Mouse (Mus musculus) monocyte, adult 5-6 weeks (primary cell): ENCODE data around the gene Nrip2. TPM values are rescaled to one million over a fixed set of nuclear protein-coding genes. Genes with fewer than 3 reads are reported as not detected.

Source experiments
- ATAC-seq: fragments of 153-309, 156-312 bp; replicated peaks from 2 replicates; pipeline ENCODE4 v1.8.0; 2017; ENCODE audit warnings: mild to moderate bottlenecking; ENCODE audit not compliant: low TSS enrichment, insufficient number of reproducible peaks, severe bottlenecking, poor library complexity, low FRiP score
- total RNA-seq: library from RNA; stranded (forward); fragments of 200-1000, 200-491, 200-594 nt; gene quantifications from 3 replicates; pipeline ENCODE4 v1.2.3, GENCODE M21; 2017

Gene Nrip2
- total RNA-seq, 1 experiment from 2014 or later: not detected

DNA sequence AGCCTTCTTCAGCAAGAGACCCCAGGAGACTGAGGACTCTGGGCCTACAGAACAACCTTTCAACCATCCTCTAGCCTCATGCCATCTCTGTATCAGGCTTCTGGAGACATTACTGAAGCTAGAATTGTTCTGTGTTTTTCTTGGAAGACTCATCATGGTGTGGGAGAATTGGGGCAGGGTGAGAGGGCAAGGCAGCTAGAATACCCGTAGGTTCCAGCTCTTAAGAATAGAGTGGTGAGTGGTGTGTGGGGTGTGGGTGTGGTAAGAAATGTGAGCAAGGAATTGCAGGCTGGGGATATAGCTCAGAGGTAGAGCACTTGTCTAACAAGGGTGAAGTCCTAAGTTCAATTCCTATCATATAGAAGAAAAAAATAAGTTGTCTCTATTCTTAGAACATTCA is 14.1 kb upstream of the Nrip2 start:
- no peak for ATAC-seq

DNA sequence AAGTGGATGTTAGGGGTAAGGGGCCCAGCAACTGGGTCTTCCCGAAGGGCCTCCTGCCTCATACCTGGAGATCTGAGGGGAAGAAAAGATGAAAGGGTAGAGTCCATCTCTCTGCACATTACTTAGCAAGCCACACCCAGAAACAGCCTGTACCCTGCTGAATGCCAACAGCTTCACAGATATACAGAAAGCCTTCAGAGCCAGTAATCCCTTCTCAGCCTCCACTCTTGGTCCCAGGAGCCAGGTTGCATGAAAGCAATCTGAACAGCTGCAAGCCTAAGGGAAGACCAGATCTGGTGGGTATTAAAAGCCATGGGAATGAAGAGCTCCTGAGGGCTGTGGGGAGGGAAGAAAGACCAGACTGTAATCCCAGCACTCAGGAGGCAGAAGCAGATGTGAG is 9.9 kb upstream of the Nrip2 start:
- ATAC-seq: no peak

DNA sequence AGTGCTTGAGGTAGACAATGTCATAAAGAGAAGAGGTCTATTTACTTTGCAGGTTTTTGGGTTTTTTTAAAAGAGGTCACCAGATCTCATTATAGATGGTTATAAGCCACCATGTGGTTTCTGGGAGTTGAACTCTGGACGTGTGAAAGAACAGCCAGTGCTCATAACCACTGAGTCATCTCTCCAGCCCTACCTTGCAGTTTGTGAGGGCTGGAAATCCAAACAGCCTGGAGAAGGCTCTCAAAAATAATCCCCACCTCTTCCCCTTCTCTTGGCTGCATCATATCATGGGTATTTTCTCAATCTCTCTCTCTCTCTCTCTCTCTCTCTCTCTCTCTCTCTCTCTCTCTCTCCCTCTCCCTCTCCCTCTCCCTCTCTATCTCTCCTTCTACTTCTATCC is 8.4 kb upstream of the Nrip2 start:
- no peak for ATAC-seq

DNA sequence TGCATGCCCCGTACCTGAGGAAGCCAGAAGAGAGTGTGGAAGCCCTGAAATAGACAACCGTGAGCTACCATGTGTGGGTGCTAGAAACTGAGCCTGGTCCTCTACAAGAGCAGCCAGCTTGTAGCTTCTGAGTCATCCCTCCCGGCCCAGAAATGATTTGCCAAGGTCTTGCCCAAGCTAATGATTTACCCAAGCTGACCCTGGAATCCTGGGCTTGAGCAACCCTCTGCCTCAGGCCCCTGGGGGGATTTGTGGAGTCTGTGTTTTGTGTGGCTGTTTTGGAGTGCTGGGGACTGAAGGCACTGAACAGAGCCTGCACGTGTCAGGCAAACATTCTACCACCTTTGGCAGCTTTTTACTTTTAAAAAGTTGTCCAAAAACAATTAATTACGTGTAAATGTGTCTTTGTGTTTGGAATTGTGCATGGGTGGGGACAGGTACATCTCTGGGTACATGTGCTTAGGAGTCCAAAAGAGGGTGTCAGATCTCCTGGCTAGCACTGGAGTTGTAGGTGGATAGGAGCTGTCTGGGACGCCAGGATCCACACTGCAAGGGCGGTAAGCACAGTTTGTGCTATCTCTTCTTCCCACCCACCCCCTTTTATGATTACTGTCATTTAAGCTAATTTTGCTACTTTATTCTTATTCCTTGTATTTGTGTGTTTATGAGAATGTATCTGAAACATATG is 1.4 kb upstream of the Nrip2 start:
- no peak for ATAC-seq

DNA sequence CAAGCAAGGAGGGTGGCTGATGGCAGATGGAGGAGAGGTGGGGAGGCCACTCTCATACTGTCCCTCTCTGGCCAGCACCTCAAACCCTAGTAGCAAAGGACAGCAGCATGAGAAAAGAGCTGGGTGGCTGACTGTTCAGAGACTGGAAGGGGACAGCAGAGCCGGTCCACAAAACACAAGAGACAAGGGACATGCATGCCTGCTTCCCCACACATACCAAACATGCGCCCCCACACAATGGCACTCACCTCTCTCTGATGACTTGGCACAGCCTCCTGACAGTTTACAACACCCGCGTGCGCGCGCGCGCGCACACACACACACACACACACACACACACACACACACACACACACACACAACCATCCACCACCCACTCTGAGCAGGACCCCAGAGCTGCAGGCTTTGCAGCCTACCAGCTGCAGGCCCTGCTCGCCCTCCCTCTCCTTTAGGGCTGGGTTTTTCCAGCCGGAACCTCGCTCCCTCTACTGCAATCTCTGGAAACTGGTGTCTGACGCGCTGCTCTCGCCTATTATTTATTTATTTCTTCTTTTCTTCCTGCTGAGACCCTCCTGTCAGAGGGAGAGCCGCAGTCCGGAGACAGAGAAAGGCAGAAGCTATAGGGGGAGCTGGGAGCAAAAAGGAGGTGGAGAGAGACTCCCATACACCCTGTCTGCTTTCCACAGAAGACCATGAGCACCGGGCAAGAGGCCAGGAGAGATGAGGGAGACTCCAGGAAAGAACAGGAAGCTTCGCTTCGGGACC is 507 bp downstream of the Nrip2 start:
- ATAC-seq: no peak

DNA sequence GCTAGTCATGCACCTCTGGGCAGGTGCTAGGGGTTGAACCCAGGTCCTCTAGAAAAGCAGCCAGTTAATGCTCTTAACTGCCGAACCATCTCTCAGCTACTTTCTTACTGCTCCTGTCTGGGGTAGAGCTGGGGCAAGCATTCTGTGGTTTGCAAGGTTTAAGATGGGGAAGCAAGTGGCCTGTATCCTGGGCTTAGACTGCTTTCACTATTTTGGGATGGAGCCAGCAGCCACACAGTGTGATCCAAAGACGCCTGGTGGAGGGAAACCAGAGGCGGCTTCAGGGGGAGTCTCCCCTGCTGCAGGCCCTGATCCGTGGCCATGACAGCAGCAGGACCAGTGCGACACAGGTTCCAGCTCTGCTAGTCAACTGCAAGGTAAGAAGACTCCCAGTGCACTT is 5.6 kb downstream of the Nrip2 start:
- no peak for ATAC-seq

DNA sequence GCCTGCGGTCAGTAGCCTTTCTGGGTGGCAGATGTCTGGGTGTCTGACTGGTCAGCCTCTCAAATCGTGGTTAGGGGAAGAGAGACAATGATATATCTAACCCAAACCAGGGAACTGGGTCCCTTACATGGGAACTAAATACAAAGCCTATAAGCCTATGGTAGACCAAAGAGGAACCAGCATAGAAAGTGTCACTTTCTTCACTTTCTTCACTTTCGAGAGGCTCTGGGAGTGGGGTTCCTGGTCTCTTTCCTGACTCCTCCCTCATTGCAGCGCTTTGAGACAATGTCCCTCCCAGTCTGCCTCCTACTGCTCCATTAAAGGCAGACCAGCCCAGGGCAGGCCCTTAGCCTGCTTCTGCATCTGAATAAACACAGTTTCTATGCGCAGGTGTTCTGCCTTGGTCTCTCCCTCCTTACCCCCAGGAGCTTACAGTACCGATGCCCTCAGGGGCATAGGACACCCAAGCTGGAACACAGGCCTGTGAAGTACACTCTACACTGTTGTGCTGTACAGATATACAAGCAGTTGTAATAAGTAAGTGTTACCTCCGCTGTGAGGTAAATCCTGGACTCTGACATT is 9.5 kb downstream of the Nrip2 start:
- ATAC-seq: 0 out of 2 replicates have a peak, but pooled peaks have one; percentile 29

DNA sequence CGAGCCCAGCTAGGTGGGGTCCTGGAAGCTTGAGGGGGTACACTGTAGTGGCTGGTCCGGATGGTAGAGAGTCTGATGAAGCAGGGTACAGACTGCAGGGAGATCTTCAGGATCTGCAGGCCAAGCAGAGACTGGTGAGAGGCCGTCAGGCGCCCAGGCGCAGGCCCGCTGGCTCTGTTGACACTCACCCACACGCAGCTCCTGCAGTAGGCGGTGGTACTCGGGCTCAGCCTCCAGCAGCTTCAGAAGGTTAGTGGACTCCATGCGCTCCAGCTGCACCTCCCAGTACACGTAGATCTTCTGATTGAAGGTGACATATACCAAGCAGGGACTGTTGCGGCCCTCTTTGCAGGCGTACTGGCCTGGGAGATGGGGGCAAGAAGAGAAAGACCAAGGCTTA is 11.2 kb downstream of the Nrip2 start:
- ATAC-seq: no peak

DNA sequence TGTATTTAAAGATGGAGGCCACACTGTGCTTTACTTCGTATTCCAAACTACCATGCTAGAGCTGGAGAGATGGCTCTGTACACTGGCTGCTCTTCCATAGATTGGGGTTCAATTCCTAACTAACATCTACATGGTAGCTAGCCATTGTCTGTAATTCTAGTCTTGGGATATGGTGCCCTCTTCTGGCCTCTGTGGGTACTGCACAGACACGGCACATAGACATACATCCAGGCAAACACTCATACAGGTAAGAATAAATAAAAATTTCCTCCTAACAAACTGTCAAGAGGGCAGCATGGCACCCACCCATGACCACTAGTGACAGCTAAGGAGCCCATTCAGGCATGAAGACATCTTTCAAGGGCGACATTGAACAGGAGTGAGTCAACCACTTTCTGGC is 12.0 kb downstream of the Nrip2 start:
- ATAC-seq: peak; percentile 58; the same call in 1 of the 2 replicates

DNA sequence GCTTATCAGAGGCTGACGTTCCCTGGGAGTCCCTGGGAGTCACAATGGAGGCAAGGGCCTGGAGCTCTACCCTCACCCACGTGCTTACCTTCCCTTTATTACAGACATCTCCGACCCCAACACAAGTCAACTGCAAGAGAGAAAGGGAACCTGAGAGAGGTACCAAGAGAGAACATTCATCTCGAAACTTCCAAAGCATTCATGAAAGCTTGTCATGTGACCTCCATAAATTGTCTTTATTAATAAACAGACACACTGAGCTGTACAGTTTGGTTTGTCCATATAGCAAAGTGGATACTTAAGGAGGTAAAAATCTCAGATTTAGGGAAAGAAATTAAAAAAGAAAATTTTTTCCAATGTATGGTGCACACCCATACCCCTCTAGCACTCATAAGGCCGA is 17.1 kb downstream of the Nrip2 start:
- ATAC-seq: no peak

DNA sequence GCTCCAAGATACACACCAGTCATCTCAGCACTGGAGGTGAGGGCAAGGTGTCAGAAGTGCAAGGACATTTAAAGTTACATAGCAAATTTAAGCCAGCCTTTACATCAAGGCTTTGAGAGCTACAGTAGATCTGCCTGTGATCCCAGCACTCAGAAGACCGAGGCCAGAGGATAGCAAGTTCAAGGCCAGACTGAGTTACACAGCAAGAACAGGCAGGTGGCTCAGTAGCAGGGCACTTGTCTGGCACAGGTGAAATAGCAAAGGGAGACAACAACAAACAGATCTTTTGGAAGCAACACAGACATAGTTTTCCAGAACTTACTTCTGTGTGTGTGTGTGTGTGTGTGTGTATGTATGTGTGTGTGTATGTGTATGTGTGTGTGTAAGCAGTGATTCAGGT is 19.0 kb downstream of the Nrip2 start:
- no peak for ATAC-seq

DNA sequence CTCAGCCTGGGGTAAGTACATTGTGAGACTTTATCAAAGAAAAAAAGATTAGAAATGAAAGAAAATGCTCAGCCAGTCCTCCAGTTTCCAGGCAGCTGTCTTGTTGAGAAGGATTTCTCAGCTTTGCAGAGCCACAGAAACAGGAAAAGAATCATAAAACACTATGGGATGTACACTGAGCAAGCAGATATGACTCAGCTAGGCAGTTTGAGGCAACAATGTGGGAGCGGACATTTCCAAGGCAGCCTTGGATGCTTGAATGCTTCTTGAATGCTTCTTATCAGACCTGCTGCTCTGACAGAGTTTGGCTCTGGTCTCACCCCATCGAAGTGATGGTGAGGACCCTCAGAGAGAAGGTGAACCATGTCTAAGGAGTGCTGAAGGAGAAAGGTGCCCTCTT is 21.9 kb downstream of the Nrip2 start:
- no peak for ATAC-seq

DNA sequence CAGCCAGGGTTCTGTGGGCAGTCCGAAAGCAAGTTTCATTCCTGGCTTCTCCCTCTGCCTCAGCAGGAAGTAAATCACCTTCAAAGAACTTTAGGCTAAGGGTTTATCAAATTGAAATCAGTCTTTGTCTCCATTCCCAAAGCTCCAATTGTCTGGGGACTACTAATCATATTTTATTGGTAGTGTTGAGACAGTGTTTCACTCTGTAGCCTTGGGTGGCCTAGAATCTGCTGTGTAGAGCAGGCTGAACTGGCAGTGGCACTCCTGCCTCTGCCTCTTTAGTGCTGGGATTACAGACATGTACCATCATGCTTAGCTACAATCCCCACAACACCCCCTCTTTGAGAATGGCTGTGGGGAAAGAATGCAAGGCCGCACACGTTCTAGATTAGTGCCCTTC is 22.4 kb downstream of the Nrip2 start:
- ATAC-seq: no peak

DNA sequence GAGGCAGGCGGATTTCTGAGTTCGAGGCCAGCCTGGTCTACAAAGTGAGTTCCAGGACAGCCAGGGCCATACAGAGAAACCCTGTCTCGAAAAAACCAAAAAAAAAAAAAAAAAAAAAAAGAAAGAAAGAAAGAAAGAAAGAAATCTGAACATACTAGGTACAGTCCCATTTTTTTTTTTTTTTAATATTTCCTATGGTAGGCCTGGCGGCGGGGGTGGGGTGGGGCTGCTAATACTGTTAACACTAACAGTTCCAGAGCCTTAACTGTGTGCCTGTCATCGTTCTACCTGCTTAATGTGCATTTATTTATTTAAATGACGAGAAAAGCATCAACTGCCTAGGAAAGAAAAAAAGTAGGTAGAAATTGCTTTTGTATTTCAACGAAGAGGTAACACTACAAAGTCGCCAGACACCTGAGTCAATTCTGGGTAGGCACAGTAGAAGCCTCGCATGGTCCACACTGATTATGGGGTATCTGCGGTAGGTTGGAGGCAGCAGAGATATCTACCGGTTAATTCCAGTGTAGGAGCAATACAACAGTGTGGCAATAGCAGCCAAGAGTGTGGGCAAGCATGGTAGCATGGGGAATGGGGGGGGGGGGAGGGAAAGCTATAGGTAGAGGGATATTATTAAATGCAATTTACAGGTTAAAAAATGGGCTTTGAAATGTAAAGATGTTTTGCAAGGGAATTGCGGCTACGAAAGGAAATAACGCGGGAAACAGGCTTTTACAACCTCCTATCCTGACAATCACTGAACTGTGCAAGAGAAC is 24.6 kb downstream of the Nrip2 start:
- ATAC-seq: no peak

DNA sequence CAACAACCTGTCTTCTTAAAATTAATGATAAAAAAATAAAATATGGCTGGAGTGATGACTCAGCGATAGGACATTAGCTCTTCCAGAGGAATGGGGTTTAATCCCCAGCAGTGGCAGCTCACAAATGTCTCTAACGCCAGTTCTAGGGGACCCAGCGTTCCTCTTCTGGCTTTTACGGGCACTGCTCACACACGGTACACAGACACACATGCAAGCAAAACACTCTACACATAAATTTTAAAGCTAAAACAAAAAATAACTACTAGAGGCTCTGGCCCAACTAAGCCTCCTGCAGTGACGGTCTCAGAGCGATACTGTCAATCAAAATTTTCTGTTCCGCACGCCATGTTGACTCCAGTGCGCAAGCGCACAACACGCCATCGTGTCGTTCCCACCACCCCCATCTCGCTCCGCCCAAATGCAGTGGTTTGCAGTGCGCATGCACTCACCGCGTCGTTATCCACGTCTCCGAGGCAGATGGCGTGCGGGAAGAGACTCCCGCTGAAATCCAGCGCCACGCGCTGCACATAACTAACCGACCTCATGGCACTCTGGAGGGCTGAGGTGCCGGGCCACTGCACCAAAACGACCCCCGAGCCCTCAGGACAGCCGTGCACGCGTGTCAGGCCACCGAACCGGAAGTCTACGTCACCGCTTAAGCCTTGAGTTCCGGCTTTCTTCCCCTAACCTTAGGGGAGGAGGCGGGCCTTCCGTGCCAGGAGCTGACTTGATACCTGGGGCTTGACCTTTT is 25.3 kb downstream of the Nrip2 start, which contains the start of gene Itfg2:
TSS of gene Itfg2 (minus strand) at position 663 of the 751 bp plus-strand sequence.
- ATAC-seq: peak; percentile 94

DNA sequence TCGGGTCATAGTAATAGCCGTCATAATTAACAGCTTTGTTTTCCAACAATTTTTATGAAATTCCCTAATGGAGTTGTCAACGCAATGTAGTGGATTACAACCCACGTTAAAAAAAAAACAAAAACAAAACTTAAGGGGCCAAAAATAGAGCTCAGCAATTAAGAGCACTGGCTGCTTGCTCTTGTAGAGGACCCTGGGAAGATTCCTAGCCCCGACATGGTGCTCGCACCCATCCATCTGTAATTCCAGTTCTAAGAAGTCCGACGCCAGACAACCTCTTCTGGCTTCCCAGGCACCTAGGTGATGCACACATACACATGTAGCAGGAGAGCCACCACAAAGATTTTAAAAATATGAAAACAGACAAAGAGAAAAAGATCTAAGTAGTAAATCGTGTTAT is 25.9 kb downstream of the Nrip2 start:
- ATAC-seq: no peak

DNA sequence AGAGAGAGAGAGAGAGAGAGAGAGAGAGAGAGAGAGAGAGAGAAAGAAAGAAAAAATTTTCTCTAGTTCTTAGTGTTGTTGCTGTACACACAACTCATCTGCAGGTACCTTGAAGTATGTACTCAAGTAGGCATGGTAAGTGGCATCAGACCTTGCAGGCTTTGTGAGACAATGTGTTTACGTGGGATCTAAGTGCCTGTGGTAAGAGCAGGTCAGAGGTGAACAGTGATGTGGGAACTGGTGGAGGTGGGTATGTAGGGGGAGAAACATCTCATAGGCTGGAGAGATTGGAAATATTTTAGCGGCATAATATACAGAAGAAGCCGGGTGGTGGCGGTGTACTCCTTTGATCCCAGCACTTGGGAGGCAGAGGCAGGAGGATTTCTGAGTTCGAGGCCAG is 28.5 kb downstream of the Nrip2 start:
- no peak for ATAC-seq

DNA sequence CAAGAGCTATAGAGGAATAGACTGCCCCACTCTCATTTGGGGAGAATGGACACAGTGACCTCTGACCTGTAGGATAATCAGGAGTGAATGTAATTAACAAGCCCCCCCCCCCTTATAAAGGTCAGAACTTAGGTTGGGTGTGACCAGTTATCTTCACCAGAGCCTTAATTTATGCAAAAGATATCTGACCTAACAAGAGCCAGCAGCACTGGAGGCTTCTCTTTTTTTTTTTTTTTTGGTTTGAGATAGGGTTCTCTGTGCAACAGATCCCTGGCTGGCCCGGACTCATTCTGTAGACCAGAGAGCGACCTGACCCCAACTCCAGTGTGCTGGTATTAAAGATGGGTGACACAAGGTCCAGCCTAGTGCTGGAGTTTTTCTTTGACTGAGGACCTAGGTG is 30.2 kb downstream of the Nrip2 start:
- no peak for ATAC-seq

DNA sequence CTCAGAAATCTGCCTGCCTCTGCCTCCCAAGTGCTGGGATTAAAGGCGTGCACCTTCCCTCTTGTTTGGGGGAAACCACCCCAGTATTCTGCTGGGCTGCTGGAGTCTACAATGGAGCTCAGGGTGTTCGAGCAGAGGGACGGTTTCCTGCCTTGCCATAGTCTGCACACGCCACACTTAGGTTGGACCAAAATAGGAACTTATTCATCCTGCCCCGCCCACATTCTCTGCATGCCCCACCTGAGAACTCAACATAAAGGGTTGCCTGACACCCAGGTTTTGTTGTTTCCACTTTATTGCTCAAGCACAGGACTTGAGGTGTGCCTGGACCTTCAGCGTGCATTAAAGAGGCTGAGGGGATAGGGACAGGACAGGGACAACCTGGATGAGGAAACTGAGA is 30.7 kb downstream of the Nrip2 start:
- ATAC-seq: no peak
